Mouse (Mus musculus): ENCODE measurements at regions not wholly inside any gene's neighbourhood (a gene's known extent, or its start where the extent isn't known, plus 50 kb on each side); places are given as distances from the start of the nearest gene placed in this dataset.

DNA sequence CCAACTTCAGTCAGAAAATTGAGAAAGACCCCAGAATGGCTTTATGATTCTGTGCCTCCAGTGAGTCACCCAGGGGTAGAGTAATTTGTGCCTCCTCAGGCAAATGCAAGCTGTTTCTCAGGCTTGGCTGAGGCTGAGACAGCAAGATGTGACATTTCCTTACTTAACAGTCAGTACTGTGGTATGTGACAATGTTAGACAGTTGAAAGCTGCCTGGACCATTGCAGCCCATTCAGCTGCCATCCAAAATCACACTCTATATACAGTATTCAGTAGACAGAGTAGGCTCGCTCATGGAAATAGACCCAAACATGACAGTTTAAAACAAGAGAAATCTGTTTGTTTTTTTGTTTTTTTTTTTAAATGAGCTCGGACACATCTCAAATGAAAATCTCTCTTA is 477.1 kb upstream of the Nbea start:
- 84% methylated on average over 2 of the region's 2 CpGs for WGBS
- DNase-seq (ENCODE audit: low spot score) (no peak), ATAC-seq (ENCODE audit: insufficient read depth, low read depth) (no peak)
- Histone ChIP-seq H3K9me3 (replicated peaks; ENCODE audit: control insufficient read depth, low read length) (no peaks in the 10 kb centered on the region), H3K4me1 (ENCODE audit: control insufficient read depth, insufficient read depth) (no peaks in the 10 kb centered on the region), H3K36me3 (replicated peaks; ENCODE audit: control insufficient read depth, insufficient read depth, low read length) (no peaks in the 10 kb centered on the region), H3K9ac (replicated peaks; ENCODE audit: low read depth, low read length) (no peak overlapping the region), H3K4me2 (ENCODE audit: low read depth, low read length) (no peak overlapping the region), H3K27ac (ENCODE audit: low read depth) (no peak overlapping the region), H3K27me3 (ENCODE audit: control insufficient read depth, insufficient read depth, low read length) (no peaks in the 10 kb centered on the region), H3K4me3 (ENCODE audit: low read depth, low read length) (no peak overlapping the region)
- no peak for TF ChIP-seq EP300 (IDR thresholded peaks at IDR 0.05; ENCODE audit: low read depth)
- no peak for TF ChIP-seq CTCF (IDR thresholded peaks at IDR 0.05; ENCODE audit: low read depth)

DNA sequence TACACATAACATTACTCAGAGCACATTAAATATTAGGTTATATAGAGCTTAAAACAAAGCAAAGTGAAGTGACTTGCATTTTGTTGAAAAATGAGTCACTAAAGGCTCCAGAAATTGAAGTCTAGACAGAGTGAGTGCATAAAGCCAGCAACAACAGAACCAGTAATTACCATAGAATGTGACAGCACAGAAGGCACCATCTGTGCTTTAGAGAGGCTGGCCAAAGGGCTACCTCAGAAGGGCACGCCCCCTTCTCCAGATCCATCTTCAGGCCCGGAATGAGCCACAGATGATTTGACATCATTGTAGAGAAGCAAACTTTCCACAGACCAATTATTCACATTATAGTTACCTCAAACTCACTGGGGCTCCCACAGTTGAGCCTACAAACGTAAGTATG is 463.8 kb upstream of the Nbea start:
- H3K4me3 ChIP-seq (ENCODE audit: low read depth, low read length), result no peak overlapping the region
- ATAC-seq (ENCODE audit: insufficient read depth, low read depth) (no peak), DNase-seq (ENCODE audit: low spot score) (no peak)
- H3K27me3 ChIP-seq (ENCODE audit: control insufficient read depth, insufficient read depth, low read length), result no peaks in the 10 kb centered on the region
- H3K4me2 ChIP-seq (ENCODE audit: low read depth, low read length), result no peak overlapping the region
- H3K9me3 ChIP-seq (replicated peaks; ENCODE audit: control insufficient read depth, low read length), result no peaks in the 10 kb centered on the region
- H3K9ac ChIP-seq (replicated peaks; ENCODE audit: low read depth, low read length), result no peak overlapping the region
- TF ChIP-seq EP300 (IDR thresholded peaks at IDR 0.05; ENCODE audit: low read depth), result no peak
- TF ChIP-seq CTCF (IDR thresholded peaks at IDR 0.05; ENCODE audit: low read depth), result no peak
- no peaks in the 10 kb centered on the region for H3K36me3 ChIP-seq (replicated peaks; ENCODE audit: control insufficient read depth, insufficient read depth, low read length)
- 77% methylated on average over 3 of the region's 3 CpGs for WGBS
- no peaks in the 10 kb centered on the region for H3K4me1 ChIP-seq (ENCODE audit: control insufficient read depth, insufficient read depth)
- H3K27ac ChIP-seq (ENCODE audit: low read depth), result no peak overlapping the region
